Mouse (Mus musculus) CH12.LX (cell line): ENCODE results near the gene Pigm. TPM values are rescaled to one million over a fixed set of nuclear protein-coding genes. Genes with fewer than 3 reads are reported as not detected.

Experiments used
- DNase-seq: peaks from one replicate; pipeline ENCODE4 v3.0.0-alpha.2; 2013; ENCODE audit errors: extremely low read depth
- H3K27ac ChIP-seq: 2 replicates; pipeline ENCODE4 v1.5.1; 2012; ENCODE audit warnings: low read depth, mild to moderate bottlenecking, control low read depth, moderate library complexity; ENCODE audit not compliant: insufficient read depth
- H3K27me3 ChIP-seq: replicated peaks from 2 replicates; pipeline ENCODE3; 2012; ENCODE audit warnings: inconsistent platforms
- H3K36me3 ChIP-seq, 2 experiments: replicated peaks in 1 of 2; 2 replicates each; pipeline versions ENCODE3 to v1.6.1; 2012; ENCODE audit warnings: inconsistent platforms in 1 of 2, low read length in 1 of 2, mild to moderate bottlenecking in 1 of 2, mixed read lengths in 1 of 2, moderate library complexity in 1 of 2; ENCODE audit not compliant: control insufficient read depth in 1 of 2, insufficient read depth in 1 of 2
- H3K4me1 ChIP-seq, 2 experiments: 2 replicates each; pipeline ENCODE4 v1.6.1; 2012; ENCODE audit warnings: inconsistent platforms in 1 of 2, moderate library complexity in 1 of 2; ENCODE audit not compliant: insufficient read depth in 2 of 2, control insufficient read depth in 1 of 2
- H3K4me2 ChIP-seq: 2 replicates; pipeline ENCODE4 v1.6.1; 2012; ENCODE audit warnings: low read depth, mild to moderate bottlenecking, control low read depth; ENCODE audit not compliant: poor library complexity, insufficient read depth, severe bottlenecking
- H3K4me3 ChIP-seq, 3 experiments: fragments of 150-350 bp in 1 of 3; sonication (generic) in 1 of 3; replicated peaks in 1 of 3; 2 replicates each; pipeline versions ENCODE3 to v1.5.1; 2011 to 2012; ENCODE audit warnings: low read depth in 2 of 3, low read length in 2 of 3, mild to moderate bottlenecking in 2 of 3, moderate library complexity in 2 of 3, control low read depth in 1 of 3, improper control_type of control experiment in 1 of 3, inconsistent platforms in 1 of 3, mixed read lengths in 1 of 3; ENCODE audit not compliant: poor library complexity in 1 of 3
- H3K79me2 ChIP-seq: replicated peaks from 2 replicates; pipeline ENCODE4 v1.6.1; 2012; ENCODE audit warnings: mild to moderate bottlenecking, moderate library complexity; ENCODE audit not compliant: control insufficient read depth, poor library complexity, insufficient read depth, severe bottlenecking; ENCODE audit errors: extremely low read depth
- H3K9ac ChIP-seq: 2 replicates; pipeline ENCODE4 v1.6.1; 2012; ENCODE audit warnings: low read depth, mild to moderate bottlenecking, control low read depth, moderate library complexity; ENCODE audit not compliant: insufficient read depth
- H3K9me3 ChIP-seq: replicated peaks from 2 replicates; pipeline ENCODE3; 2012; ENCODE audit warnings: low read length, inconsistent platforms, mixed read lengths
- CHD1 ChIP-seq: IDR thresholded peaks from 2 replicates; pipeline ENCODE4 v1.6.1; 2012; ENCODE audit warnings: low read depth, low read length, improper control_type of control experiment, inconsistent platforms
- CHD2 ChIP-seq: IDR thresholded peaks from 2 replicates; pipeline ENCODE4 v1.6.1; 2011; ENCODE audit warnings: low read length, improper control_type of control experiment
- CTCF ChIP-seq, 2 experiments: IDR thresholded peaks in 1 of 2; conservative IDR thresholded peaks in 1 of 2; 2 replicates each; pipeline ENCODE4 v1.5.1; 2011 to 2012; ENCODE audit warnings: low read depth in 2 of 2, low read length in 2 of 2, improper control_type of control experiment in 1 of 2, inconsistent platforms in 1 of 2, mild to moderate bottlenecking in 1 of 2, moderate library complexity in 1 of 2
- ELF1 ChIP-seq: IDR thresholded peaks from 2 replicates; pipeline ENCODE4 v1.6.1; 2014; ENCODE audit warnings: low read depth, mild to moderate bottlenecking, inconsistent platforms, low read length, improper control_type of control experiment
- GABPA ChIP-seq: IDR thresholded peaks from 2 replicates; pipeline ENCODE4 v1.6.1; 2012; ENCODE audit warnings: low read depth, low read length, improper control_type of control experiment, inconsistent platforms; ENCODE audit not compliant: insufficient replicate concordance
- IRF4 ChIP-seq: IDR thresholded peaks from 2 replicates; pipeline ENCODE4 v1.6.1; 2014; ENCODE audit warnings: low read depth, mild to moderate bottlenecking, inconsistent platforms, low read length, improper control_type of control experiment
- JUN ChIP-seq: IDR thresholded peaks from 2 replicates; pipeline ENCODE4 v1.6.1; 2011; ENCODE audit warnings: low read depth, mild to moderate bottlenecking, low read length, improper control_type of control experiment, moderate library complexity; ENCODE audit not compliant: insufficient read depth
- JUND ChIP-seq: conservative IDR thresholded peaks from 2 replicates; pipeline ENCODE4 v1.6.1; 2011; ENCODE audit warnings: low read depth, low read length, improper control_type of control experiment
- MAX ChIP-seq: IDR thresholded peaks from 2 replicates; pipeline ENCODE4 v1.6.1; 2011; ENCODE audit warnings: low read length, improper control_type of control experiment
- MYC ChIP-seq: IDR thresholded peaks from 2 replicates; pipeline ENCODE4 v1.6.1; 2011; ENCODE audit warnings: low read depth, mild to moderate bottlenecking, improper control_type of control experiment, low read length
- NELFE ChIP-seq: IDR thresholded peaks from 2 replicates; pipeline ENCODE4 v1.6.1; 2011; ENCODE audit warnings: low read depth, low read length, improper control_type of control experiment
- NRF1 ChIP-seq: IDR thresholded peaks from 2 replicates; pipeline ENCODE4 v1.6.1; 2014; ENCODE audit warnings: low read depth, mild to moderate bottlenecking, inconsistent platforms, low read length, improper control_type of control experiment, moderate library complexity
- RAD21 ChIP-seq: IDR thresholded peaks from 2 replicates; pipeline ENCODE4 v1.6.1; 2011; ENCODE audit warnings: low read depth, mild to moderate bottlenecking, low read length, improper control_type of control experiment, moderate library complexity
- RCOR1 ChIP-seq: conservative IDR thresholded peaks from 2 replicates; pipeline ENCODE4 v1.6.1; 2012; ENCODE audit warnings: low read depth, mild to moderate bottlenecking, inconsistent platforms, low read length, improper control_type of control experiment
- SIN3A ChIP-seq: IDR thresholded peaks from 2 replicates; pipeline ENCODE4 v1.6.1; 2012; ENCODE audit warnings: low read length, improper control_type of control experiment, inconsistent platforms
- SMC3 ChIP-seq: IDR thresholded peaks from 2 replicates; pipeline ENCODE4 v1.6.1; 2011; ENCODE audit warnings: low read depth, low read length, improper control_type of control experiment
- UBTF ChIP-seq: IDR thresholded peaks from 2 replicates; pipeline ENCODE4 v1.6.1; 2012; ENCODE audit warnings: low read depth, mild to moderate bottlenecking, inconsistent platforms, low read length, improper control_type of control experiment, moderate library complexity
- USF2 ChIP-seq: conservative IDR thresholded peaks from 2 replicates; pipeline ENCODE4 v1.6.1; 2011; ENCODE audit warnings: low read depth, low read length, improper control_type of control experiment
- dilution Hi-C: fragments of 300-500 bp; cut with MboI; formaldehyde crosslinking; loops from 2 replicates; pipeline ENCODE4 v1.14.3; 2020; ENCODE audit warnings: low sequenced_read_pairs; ENCODE audit not compliant: extremely low pct_unique_long_range_greater_than_20kb, extremely low pct_ligation_motif_present
- in situ Hi-C: fragments of 300-500 bp; cut with MboI; formaldehyde crosslinking; loops from 3 replicates; pipeline ENCODE4 v1.14.3; 2019; ENCODE audit warnings: low sequenced_read_pairs, low pct_ligation_motif_present, low pct_unique_long_range_greater_than_20kb, mixed read lengths
- polyA plus RNA-seq: library from polyadenylated mRNA; unstranded; fragments of >175 nt; gene quantifications from 2 replicates; pipeline ENCODE4 v1.2.1, GENCODE M21; 2012; ENCODE audit warnings: low read depth; ENCODE audit not compliant: insufficient read length
- total RNA-seq, 2 experiments: library from RNA; depleted of rRNA; stranded (reverse); fragments of 300-350 nt in 1 of 2; fragments of >200 nt in 1 of 2; gene quantifications; 2 replicates each; pipeline ENCODE4 v1.2.3; 2012 to 2014

Pigm gene
- total and polyA plus RNA-seq, 3 experiments: 8.6 to 13.8 (median 10.7) TPM

DNA sequence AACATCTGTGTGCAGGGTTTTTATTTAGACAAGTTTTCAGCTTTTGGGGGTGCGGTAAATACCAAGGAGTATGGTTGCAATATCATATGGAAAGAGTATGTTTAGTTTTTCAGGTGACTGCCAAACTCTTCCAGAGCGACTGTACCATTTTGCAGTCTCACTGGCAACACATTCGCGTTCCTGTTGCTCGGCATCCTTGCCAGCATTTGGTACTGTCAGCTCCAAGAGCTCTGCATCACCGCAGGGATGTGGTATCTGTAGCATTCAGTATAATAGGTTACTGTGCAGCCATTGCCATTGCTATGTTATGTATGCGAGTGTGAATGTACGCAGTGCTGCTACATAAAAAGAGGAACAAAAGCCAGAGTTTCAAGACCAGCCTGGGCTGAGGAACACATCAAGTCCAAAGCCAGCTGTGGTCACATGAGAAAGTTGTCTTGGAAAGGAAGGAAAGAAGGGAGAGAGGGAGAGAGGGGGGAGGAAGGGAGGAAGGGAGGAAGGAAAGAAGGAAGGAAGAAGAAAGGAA, 44.9 kb upstream of the Pigm start:
- Histone ChIP-seq H3K4me2 (peak overlapping the region; percentile 26), H3K79me2 (no peaks in the 10 kb centered on the region), H3K9me3 (peaks cover 1% of the 10 kb centered on the region), H3K27ac (no peak overlapping the region), H3K27me3 (peaks cover 50% of the 10 kb centered on the region), H3K4me3 (no peak overlapping the region), H3K36me3 (no peaks in the 10 kb centered on the region), H3K9ac (no peak overlapping the region), H3K4me1 (peaks cover 0 to 10% of the 10 kb centered on the region in 2 experiments; a peak in 3 of 4 replicates)
- no peak for DNase-seq
- in situ Hi-C loops: no loop called here
- TF ChIP-seq CHD2 (no peak), SIN3A (no peak), MAX (no peak), JUN (no peak), SMC3 (no peak), IRF4 (no peak), NRF1 (no peak), JUND (no peak), RCOR1 (no peak), MYC (no peak)
- TF ChIP-seq, all 38 proteins: peak for 0
- dilution Hi-C loops: no loop called here

DNA sequence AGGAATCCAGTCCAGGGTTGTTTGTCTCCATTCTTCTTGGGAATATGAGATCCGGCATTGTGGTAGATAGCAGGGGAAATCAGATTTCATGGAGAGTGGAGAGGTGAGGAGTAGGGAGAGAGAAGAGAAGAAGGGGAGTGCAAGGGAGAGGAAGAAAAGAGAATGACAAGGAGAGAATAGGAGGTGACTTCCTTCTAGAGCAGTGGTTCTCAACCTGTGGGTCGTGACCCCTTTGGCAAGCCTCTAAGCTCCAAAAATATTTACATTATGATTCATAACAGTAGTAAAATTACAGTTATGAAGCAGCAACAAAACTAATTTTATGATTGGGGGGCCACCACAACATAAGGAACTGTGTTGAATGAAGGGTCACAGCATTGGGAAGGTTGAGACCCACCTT, 43.4 kb upstream of the Pigm start:
- H3K27me3 ChIP-seq: peaks cover 54% of the 10 kb centered on the region
- in situ Hi-C loops (no loop called here), dilution Hi-C loops (no loop called here)
- TF ChIP-seq RAD21 (no peak), CHD2 (peak; percentile 56; the same call in 1 of the 2 replicates)
- no peak for DNase-seq
- peaks cover 0 to 10% of the 10 kb centered on the region in 2 experiments; a peak in 3 of 4 replicates for H3K4me1 ChIP-seq
- no peak overlapping the region for H3K27ac ChIP-seq
- H3K9ac ChIP-seq: no peak overlapping the region
- no peak overlapping the region for H3K4me3 ChIP-seq
- no peaks in the 10 kb centered on the region for H3K79me2 ChIP-seq
- no peak overlapping the region for H3K4me2 ChIP-seq
- no peaks in the 10 kb centered on the region for H3K36me3 ChIP-seq
- no peaks in the 10 kb centered on the region for H3K9me3 ChIP-seq

DNA sequence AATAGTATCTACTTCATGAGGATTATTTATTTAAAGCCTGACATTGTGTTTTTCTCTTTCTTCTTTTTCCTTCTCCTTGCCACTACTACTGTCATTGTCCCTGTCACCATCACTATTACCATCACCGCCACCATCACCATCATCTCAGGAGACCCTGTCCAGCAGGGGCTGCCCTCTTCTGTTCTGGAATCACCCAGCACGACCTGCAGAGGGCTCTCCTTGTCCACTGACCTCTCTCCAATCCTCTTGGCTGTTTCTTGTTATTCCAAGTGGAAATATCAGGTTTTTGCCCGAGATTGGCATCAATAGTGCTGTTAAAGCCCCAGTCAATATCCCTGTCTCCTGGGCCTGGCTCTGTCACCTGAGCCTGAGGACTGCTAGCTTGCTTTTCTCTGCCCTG, 42.8 kb upstream of the Pigm start:
- dilution Hi-C loops: no loop called here
- H3K4me2 ChIP-seq: no peak overlapping the region
- H3K4me1 ChIP-seq: peaks cover 0 to 10% of the 10 kb centered on the region in 2 experiments; a peak in 3 of 4 replicates
- H3K4me3 ChIP-seq: no peak overlapping the region
- H3K27ac ChIP-seq: no peak overlapping the region
- DNase-seq: no peak
- in situ Hi-C loops: no loop called here
- no peaks in the 10 kb centered on the region for H3K36me3 ChIP-seq
- H3K9me3 ChIP-seq: no peaks in the 10 kb centered on the region
- no peaks in the 10 kb centered on the region for H3K79me2 ChIP-seq
- H3K27me3 ChIP-seq: peaks cover 57% of the 10 kb centered on the region
- TF ChIP-seq CTCF (conservative IDR thresholded peaks at IDR 0.05 in 1 of 2, IDR thresholded peaks at IDR 0.05 in 1 of 2; ENCODE audit: low read depth in 2 of 2, low read length in 2 of 2) (peak in 1 of 2 experiments; percentile 58; a peak in 2 of 4 replicates), SMC3 (peak; percentile 28; the same call in 1 of the 2 replicates), GABPA (no peak), USF2 (no peak), RAD21 (peak; percentile 25), NELFE (no peak), ELF1 (no peak), CHD1 (no peak), UBTF (no peak)
- no peak overlapping the region for H3K9ac ChIP-seq
